Mouse (Mus musculus): ENCODE measurements around the gene Car2. TPM values are rescaled to one million over a fixed set of nuclear protein-coding genes. Genes with fewer than 3 reads are reported as not detected.

The Car2 gene
- polyA plus RNA-seq, 1 experiment from 2014 or later: 196 TPM

GRCm38 (mm10) chr3:14948067-14948800 lies 62.2 kb downstream of the Car2 start:
- H3K27ac ChIP-seq (ENCODE audit: poor library complexity, severe bottlenecking): no peak overlapping the region
- H3K9me3 ChIP-seq (replicated peaks): no peaks in the 10 kb centered on the region
- ATAC-seq (ENCODE audit: insufficient number of reproducible peaks, low FRiP score): no peak
- no peak overlapping the region for H3K4me3 ChIP-seq
- 78% methylated on average over 6 of the region's 6 CpGs for WGBS
- no peak overlapping the region for H3K4me2 ChIP-seq
- no peaks in the 10 kb centered on the region for H3K4me1 ChIP-seq (replicated peaks)
- no peak overlapping the region for H3K9ac ChIP-seq
- no peaks in the 10 kb centered on the region for H3K36me3 ChIP-seq
- no peaks in the 10 kb centered on the region for H3K27me3 ChIP-seq (replicated peaks)

GRCm38 (mm10) chr3:14950031-14950430 lies 64.0 kb downstream of the Car2 start:
- H3K4me2 ChIP-seq: no peak overlapping the region
- H3K27ac ChIP-seq (ENCODE audit: poor library complexity, severe bottlenecking): no peak overlapping the region
- no peaks in the 10 kb centered on the region for H3K9me3 ChIP-seq (replicated peaks)
- 80% methylated on average over 2 of the region's 2 CpGs for WGBS
- H3K27me3 ChIP-seq (replicated peaks): no peaks in the 10 kb centered on the region
- no peak overlapping the region for H3K4me3 ChIP-seq
- ATAC-seq (ENCODE audit: insufficient number of reproducible peaks, low FRiP score): no peak
- H3K36me3 ChIP-seq: no peaks in the 10 kb centered on the region
- no peaks in the 10 kb centered on the region for H3K4me1 ChIP-seq (replicated peaks)
- no peak overlapping the region for H3K9ac ChIP-seq

Other genes starting within 250 kb of the Car2 start
- gene Car13, start 244.5 kb upstream of the Car2 start, polyA plus RNA-seq (2016; fragmentation: Nextera tagmentation; extraction: Ambion mirVana): 3.7 and 3.9 TPM in 2 replicates
- gene Car1, start 77.9 kb upstream of the Car2 start, polyA plus RNA-seq (2016; fragmentation: Nextera tagmentation; extraction: Ambion mirVana): 0.41 and 0.47 TPM in 2 replicates
- gene Car3, start 22.8 kb upstream of the Car2 start, polyA plus RNA-seq (2016; fragmentation: Nextera tagmentation; extraction: Ambion mirVana): 25.2 and 27.4 TPM in 2 replicates